18 mouse cellular contexts compared by ENCODE assay signal in the genomic region with DNA sequence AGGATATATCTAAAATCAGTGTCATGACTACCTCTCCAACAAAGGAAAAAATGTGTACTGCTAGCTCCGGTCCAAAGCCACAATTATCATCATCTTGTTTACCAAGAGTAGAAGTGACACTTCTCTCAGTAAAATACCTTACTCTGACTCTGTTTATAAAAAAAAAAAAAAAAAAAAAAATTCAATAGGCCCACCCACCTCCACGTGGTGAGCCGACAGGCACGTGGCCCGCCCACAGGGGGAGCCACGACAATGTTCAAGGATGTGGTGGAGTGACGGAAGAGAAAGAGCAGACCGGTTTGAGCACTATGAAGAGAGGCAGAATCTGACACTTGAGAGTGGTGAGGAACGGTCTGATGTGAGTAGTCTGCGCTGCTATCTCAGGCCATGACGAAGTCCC.
A peak's percentile ranks its signal among the peaks of the same experiment; 100 is the strongest.
DNase-seq lines count a peak whose midpoint lies in the region; ATAC-seq and TF ChIP-seq lines count a peak whose summit lies in the region.
"Had no signal": no experiment of that assay in that cellular context is flagged by ENCODE, and none has a peak within 500 bp of the region (broad histone marks: within the 10 kb centered on the region; RNA-seq: fewer than 3 reads in every experiment).

No protein-coding gene starts in this region.

- no peak for TF ChIP-seq POLR2A in lung, adult 2 months (IDR thresholded peaks at IDR 0.05; ENCODE audit: borderline replicate concordance, extremely low read depth, low read depth, low read length)

- no peak overlapping the region for H3K27ac ChIP-seq in lung, embryonic 14.5 days (ENCODE audit: low read depth)
- no peak overlapping the region for H3K27ac ChIP-seq in ES-E14 (ENCODE audit: insufficient read depth, low read depth, low read length, poor library complexity, severe bottlenecking)
- H3K27ac ChIP-seq: embryonic facial prominence, embryonic 12.5 days; forebrain, embryonic 12.5 days; hindbrain, embryonic 15.5 days had no signal

- ATAC-seq in CD4-positive, CD25-positive, alpha-beta regulatory T cell, adult 4 months, result no peak
- ATAC-seq in lung, embryonic 14.5 days (ENCODE audit: insufficient read depth), result no peak
- no peak for ATAC-seq in erythroblast, adult 5-6 weeks (replicated peaks; ENCODE audit: low FRiP score, poor library complexity, severe bottlenecking)
- ATAC-seq: forebrain, embryonic 16.5 days; intestine, embryonic 16.5 days had no signal

- no peaks in the 10 kb centered on the region for H3K9me3 ChIP-seq in lung, embryonic 14.5 days (ENCODE audit: low read depth, low read length)
- no peaks in the 10 kb centered on the region for H3K9me3 ChIP-seq in ES-E14 (ENCODE audit: control insufficient read depth, insufficient read depth, low read depth, low read length)
- H3K9me3 ChIP-seq: embryonic facial prominence, embryonic 12.5 days; forebrain, embryonic 12.5 days; heart, embryonic 12.5 days; hindbrain, embryonic 15.5 days had no signal

- TF ChIP-seq CTCF in lung, embryonic 14.5 days (IDR thresholded peaks at IDR 0.05; ENCODE audit: low read depth), result 0 out of 2 replicates have a peak, but pooled peaks have one; percentile 9
- no peak for TF ChIP-seq CTCF in lung, adult 2 months (IDR thresholded peaks at IDR 0.05; ENCODE audit: insufficient read depth, low read length)

- WGBS in lung, embryonic 14.5 days, result 70% methylated on average over 11 of the region's 11 CpGs
- 68% methylated on average over 11 of the region's 11 CpGs for WGBS in lung, adult 2 months

- DNase-seq in CD4-positive, CD25-positive, alpha-beta regulatory T cell, adult 2 months (ENCODE audit: low read depth, low spot score), result peak; percentile 19
- DNase-seq in lung, embryonic 14.5 days, result no peak
- no peak for DNase-seq in lung, adult 2 months
- no peak for DNase-seq in ES-E14 (ENCODE audit: low read depth, low spot score)
- DNase-seq in layer of hippocampus, adult 9-11 months, result no peak
- DNase-seq: cerebellum, adult 11 months; cerebellum, adult 8-10 months; cerebellum, postnatal 25 days; gastrocnemius, postnatal 14 days; heart, postnatal 36 days had no signal

- in situ Hi-C loops in ES-E14 (cut with MboI; ENCODE audit: low sequenced_read_pairs in 2 of 2, unreplicated experiment in 2 of 2), result no loop called here

- no peaks in the 10 kb centered on the region for H3K27me3 ChIP-seq in lung, embryonic 14.5 days (ENCODE audit: insufficient read depth, low read length)
- H3K27me3 ChIP-seq: embryonic facial prominence, embryonic 12.5 days; forebrain, embryonic 12.5 days; hindbrain, embryonic 15.5 days had no signal

- no peaks in the 10 kb centered on the region; the same call in 1 of the 2 replicates for H3K4me1 ChIP-seq in lung, embryonic 14.5 days (ENCODE audit: insufficient read depth)
- no peaks in the 10 kb centered on the region for H3K4me1 ChIP-seq in lung, adult 2 months (ENCODE audit: control insufficient read depth, insufficient read depth, low read length)
- no peaks in the 10 kb centered on the region for H3K4me1 ChIP-seq in ES-E14 (ENCODE audit: control insufficient read depth in 2 of 2, insufficient read depth in 2 of 2, low read length in 2 of 2, poor library complexity in 1 of 2)
- H3K4me1 ChIP-seq: embryonic facial prominence, embryonic 12.5 days; forebrain, embryonic 12.5 days; hindbrain, embryonic 15.5 days had no signal

- no peak overlapping the region for H3K9ac ChIP-seq in lung, embryonic 14.5 days
- H3K9ac ChIP-seq in ES-E14 (ENCODE audit: insufficient read depth, low read depth, low read length, poor library complexity, severe bottlenecking), result no peak overlapping the region
- H3K9ac ChIP-seq: embryonic facial prominence, embryonic 12.5 days; forebrain, embryonic 12.5 days; heart, embryonic 12.5 days; hindbrain, embryonic 15.5 days had no signal

- no peak overlapping the region for H3K4me2 ChIP-seq in lung, embryonic 14.5 days
- H3K4me2 ChIP-seq: embryonic facial prominence, embryonic 12.5 days; forebrain, embryonic 12.5 days; heart, embryonic 12.5 days; hindbrain, embryonic 15.5 days had no signal

- H3K4me3 ChIP-seq in lung, embryonic 14.5 days (ENCODE audit: low read depth, low read length), result no peak overlapping the region
- H3K4me3 ChIP-seq in lung, adult 2 months (replicated peaks; ENCODE audit: extremely low read depth, low read depth, low read length), result no peak overlapping the region
- no peak overlapping the region for H3K4me3 ChIP-seq in ES-E14 (ENCODE audit: insufficient read depth in 1 of 2, low read depth in 1 of 2, low read length in 2 of 2, poor library complexity in 1 of 2, severe bottlenecking in 1 of 2)
- H3K4me3 ChIP-seq: embryonic facial prominence, embryonic 12.5 days; forebrain, embryonic 12.5 days; heart, embryonic 12.5 days; hindbrain, embryonic 15.5 days had no signal

- H3K36me3 ChIP-seq in lung, embryonic 14.5 days (ENCODE audit: insufficient read depth), result no peaks in the 10 kb centered on the region
- H3K36me3 ChIP-seq in ES-E14 (ENCODE audit: control insufficient read depth, insufficient read depth, low read length, poor library complexity, severe bottlenecking), result no peaks in the 10 kb centered on the region
- H3K36me3 ChIP-seq: embryonic facial prominence, embryonic 12.5 days; forebrain, embryonic 12.5 days; heart, embryonic 12.5 days; hindbrain, embryonic 15.5 days had no signal

TF ChIP-seq in ES-E14, 5 proteins besides CTCF, POLR2A, EP300 and RAD21:
- TF ChIP-seq ZC3H11A (IDR thresholded peaks at IDR 0.05; ENCODE audit: borderline replicate concordance, low read depth, low read length) (no peak), MAFK (IDR thresholded peaks at IDR 0.05; ENCODE audit: insufficient read depth, low read depth, low read length) (no peak), ZNF384 (IDR thresholded peaks at IDR 0.05; ENCODE audit: low read depth, low read length) (peak; percentile 89)
TF ChIP-seq in ES-E14: peak in this region for 1.
